Mouse (Mus musculus) intestine, embryonic 15.5 days (tissue): ENCODE data around the gene Akap13. TPM values are rescaled to one million over a fixed set of nuclear protein-coding genes. Genes with fewer than 3 reads are reported as not detected.

Experiments used
- ATAC-seq: fragments of 200-750 bp; cut with Nextera tagmentation; 2 replicates; pipeline ENCODE4 v1.8.0; 2017; ENCODE audit warnings: moderate TSS enrichment, moderate library complexity
- H3K27ac ChIP-seq: fragments of 300-500 bp; sonication (generic); 2 replicates; pipeline ENCODE4 v1.5.1; 2015; ENCODE audit warnings: mild to moderate bottlenecking, inconsistent platforms
- H3K27me3 ChIP-seq: fragments of 300-500 bp; sonication (generic); replicated peaks from 2 replicates; pipeline ENCODE4 v1.6.1; 2015; ENCODE audit warnings: inconsistent platforms
- H3K36me3 ChIP-seq: fragments of 300-500 bp; sonication (generic); 2 replicates; pipeline ENCODE4 v1.6.1; 2015; ENCODE audit warnings: inconsistent platforms
- H3K4me1 ChIP-seq: fragments of 300-500 bp; sonication (generic); replicated peaks from 2 replicates; pipeline ENCODE4 v1.6.1; 2015; ENCODE audit warnings: inconsistent platforms
- H3K4me2 ChIP-seq: fragments of 300-500 bp; sonication (generic); replicated peaks from 2 replicates; pipeline ENCODE4 v1.6.1; 2015; ENCODE audit warnings: mild to moderate bottlenecking, inconsistent platforms
- H3K4me3 ChIP-seq: fragments of 300-500 bp; sonication (generic); replicated peaks from 2 replicates; pipeline ENCODE4 v1.5.1; 2015; ENCODE audit warnings: inconsistent platforms
- H3K9ac ChIP-seq: fragments of 300-500 bp; sonication (generic); 2 replicates; pipeline ENCODE4 v1.6.1; 2015; ENCODE audit warnings: inconsistent platforms
- H3K9me3 ChIP-seq: fragments of 300-500 bp; sonication (generic); 2 replicates; pipeline ENCODE4 v1.6.1; 2016; ENCODE audit warnings: inconsistent platforms
- WGBS: fragments of 180-500 bp; shearing (Covaris S2); methylation state at CpG from one replicate; pipeline ENCODE4 v1.1.7; 2015; 5-methylcytosine and 5-hydroxymethylcytosine counted together
- polyA plus RNA-seq: library from polyadenylated mRNA; unstranded; fragments of >200 nt; fragmentation: Nextera tagmentation; extraction: Ambion mirVana; gene quantifications from 2 replicates; pipeline ENCODE4 v1.2.1, GENCODE M21; 2015

The Akap13 gene
- polyA plus RNA-seq, 1 experiment from 2014 or later: 31.2 TPM

- H3K4me3 ChIP-seq: no peak overlapping the region
- 40% methylated on average over 4 of the region's 4 CpGs for WGBS
- H3K9me3 ChIP-seq: no peaks in the 10 kb centered on the region
- no peak overlapping the region for H3K4me2 ChIP-seq
- H3K9ac ChIP-seq: no peak overlapping the region
- no peak; the same call in 1 of the 2 replicates for ATAC-seq
- H3K27ac ChIP-seq: no peak overlapping the region
- H3K27me3 ChIP-seq: no peaks in the 10 kb centered on the region
- no peaks in the 10 kb centered on the region for H3K36me3 ChIP-seq
- 0 out of 2 replicates have a peak, but pooled peaks cover 8% of the 10 kb centered on the region for H3K4me1 ChIP-seq
These were observed 70.5 kb downstream of the Akap13 start for GRCm38 (mm10) chr7:75525716-75526401.

DNA sequence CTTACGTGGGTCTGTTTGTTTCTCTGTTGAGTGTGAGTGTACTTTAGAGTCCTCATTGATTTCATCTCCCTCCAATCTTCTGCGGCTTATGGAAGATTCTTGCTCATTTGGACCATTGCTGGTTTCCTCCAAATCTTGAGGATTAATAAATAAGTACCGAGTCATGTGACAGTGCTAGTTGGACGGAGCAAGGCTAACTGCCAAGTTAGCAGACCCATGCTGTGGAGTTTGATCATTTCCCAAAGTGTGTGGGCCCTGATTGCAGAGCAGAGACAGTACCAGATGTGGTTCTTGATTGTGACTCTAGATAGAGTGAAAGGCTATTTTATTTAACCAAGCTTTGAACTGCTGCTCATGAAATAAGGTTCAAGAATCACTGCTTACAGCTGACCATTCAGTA, 73.4 kb downstream of the Akap13 start:
- Histone ChIP-seq H3K4me3 (no peak overlapping the region), H3K4me1 (0 out of 2 replicates have a peak, but pooled peaks cover 8% of the 10 kb centered on the region), H3K36me3 (no peaks in the 10 kb centered on the region), H3K9ac (no peak overlapping the region), H3K9me3 (no peaks in the 10 kb centered on the region), H3K4me2 (no peak overlapping the region), H3K27me3 (no peaks in the 10 kb centered on the region), H3K27ac (no peak overlapping the region)
- WGBS: 74% methylated on average over 4 of the region's 4 CpGs
- ATAC-seq: no peak

DNA sequence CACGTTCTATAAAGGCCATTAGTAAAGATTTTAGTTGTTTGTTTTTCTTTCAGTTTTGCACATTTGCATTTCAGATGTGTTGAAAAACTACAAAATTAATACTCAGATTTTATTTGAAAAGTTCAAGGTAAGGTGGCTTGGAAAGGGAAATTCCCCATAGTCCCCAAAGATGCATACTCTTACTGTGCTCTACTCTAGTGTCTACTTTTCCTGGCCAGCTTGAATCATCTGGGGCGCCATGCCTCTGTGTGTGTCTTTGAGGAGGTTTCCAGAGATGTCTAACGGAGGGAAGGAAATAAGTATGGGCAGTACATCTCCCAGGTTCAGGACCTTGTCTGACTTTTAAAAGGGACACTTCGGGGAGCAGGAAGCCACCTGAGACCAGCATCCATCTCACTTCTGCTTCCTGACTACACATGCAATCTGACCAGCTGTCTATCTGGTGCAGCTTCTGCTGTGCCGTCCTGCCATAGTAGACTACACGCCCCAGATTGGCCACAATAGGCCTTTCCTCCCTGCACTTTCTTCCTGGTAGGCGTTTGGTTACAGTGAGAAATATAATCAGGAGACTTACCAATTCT, 74.6 kb downstream of the Akap13 start:
- Histone ChIP-seq H3K9me3 (no peaks in the 10 kb centered on the region), H3K36me3 (no peaks in the 10 kb centered on the region), H3K4me2 (no peak overlapping the region), H3K9ac (no peak overlapping the region), H3K27me3 (no peaks in the 10 kb centered on the region), H3K27ac (no peak overlapping the region), H3K4me3 (no peak overlapping the region), H3K4me1 (0 out of 2 replicates have a peak, but pooled peaks cover 8% of the 10 kb centered on the region)
- WGBS: 79% methylated on average over 7 of the region's 7 CpGs
- no peak for ATAC-seq

- ATAC-seq: no peak
- no peak overlapping the region for H3K4me2 ChIP-seq
- no peak overlapping the region for H3K9ac ChIP-seq
- 0 out of 2 replicates have a peak, but pooled peaks cover 8% of the 10 kb centered on the region for H3K4me1 ChIP-seq
- no peaks in the 10 kb centered on the region for H3K27me3 ChIP-seq
- no peak overlapping the region for H3K27ac ChIP-seq
- H3K4me3 ChIP-seq: no peak overlapping the region
- H3K36me3 ChIP-seq: no peaks in the 10 kb centered on the region
- H3K9me3 ChIP-seq: no peaks in the 10 kb centered on the region
- WGBS: 89% methylated on average over 3 of the region's 3 CpGs
These were observed 75.3 kb downstream of the Akap13 start for GRCm38 (mm10) chr7:75530642-75531041.

DNA sequence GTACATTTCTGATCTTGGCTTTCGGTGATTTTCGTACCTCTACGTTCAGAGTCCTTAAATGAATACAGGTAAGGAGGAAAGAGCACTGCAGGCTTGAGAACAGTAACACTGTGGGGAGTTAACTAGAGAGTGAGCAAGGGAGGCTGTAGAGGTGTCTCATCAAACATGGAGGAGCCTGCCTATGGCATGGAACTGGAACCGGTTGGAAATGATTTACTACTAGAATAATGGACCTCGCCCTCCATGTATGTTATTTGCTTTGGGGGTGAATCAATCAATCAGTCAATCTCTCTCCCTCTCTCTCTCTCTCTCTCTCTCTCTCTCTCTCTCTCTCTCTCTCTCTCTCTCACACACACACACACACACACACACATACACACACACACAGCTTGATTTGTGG, 77.7 kb downstream of the Akap13 start:
- H3K4me2 ChIP-seq: no peak overlapping the region

GRCm38 (mm10) chr7:75536298-75536697, 81.0 kb downstream of the Akap13 start:
- H3K9ac ChIP-seq: no peak overlapping the region
- no peak for ATAC-seq
- no peaks in the 10 kb centered on the region for H3K36me3 ChIP-seq
- H3K27ac ChIP-seq: no peak overlapping the region
- H3K9me3 ChIP-seq: no peaks in the 10 kb centered on the region
- no peak overlapping the region for H3K4me2 ChIP-seq
- H3K27me3 ChIP-seq: no peaks in the 10 kb centered on the region
- 72% methylated on average over 5 of the region's 5 CpGs for WGBS
- H3K4me1 ChIP-seq: no peaks in the 10 kb centered on the region
- H3K4me3 ChIP-seq: no peak overlapping the region

More for the DNA sequence above, 77.7 kb downstream of the Akap13 start:
- WGBS: 84% methylated on average over 5 of the region's 5 CpGs
- Histone ChIP-seq H3K9me3 (no peaks in the 10 kb centered on the region), H3K27ac (no peak overlapping the region), H3K9ac (no peak overlapping the region), H3K4me1 (0 out of 2 replicates have a peak, but pooled peaks cover 4% of the 10 kb centered on the region), H3K27me3 (no peaks in the 10 kb centered on the region), H3K4me3 (no peak overlapping the region), H3K36me3 (no peaks in the 10 kb centered on the region)
- 0 out of 2 replicates have a peak, but pooled peaks have one; percentile 56 for ATAC-seq

DNA sequence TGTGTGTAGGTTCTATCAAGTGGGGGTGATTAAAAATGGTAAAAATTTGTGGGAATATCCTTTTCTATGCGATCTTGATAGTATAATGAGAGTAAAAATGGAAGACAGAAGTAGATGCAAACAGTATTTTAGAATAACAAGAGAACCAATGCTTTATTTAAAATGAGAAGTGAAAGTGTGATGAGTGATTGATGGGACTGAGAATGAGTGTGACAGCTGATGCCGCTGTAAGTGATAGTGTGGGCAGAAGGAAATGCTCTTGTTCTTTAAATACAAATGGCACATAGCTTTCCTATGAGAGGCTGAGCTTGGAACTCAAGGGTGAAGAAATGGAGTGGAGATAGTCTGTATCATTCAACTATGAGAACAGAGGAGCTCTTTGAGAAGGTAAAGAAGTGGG, 82.2 kb downstream of the Akap13 start:
- Histone ChIP-seq H3K9me3 (no peaks in the 10 kb centered on the region), H3K27me3 (no peaks in the 10 kb centered on the region), H3K36me3 (no peaks in the 10 kb centered on the region), H3K4me2 (no peak overlapping the region), H3K4me3 (no peak overlapping the region), H3K9ac (no peak overlapping the region), H3K4me1 (no peaks in the 10 kb centered on the region), H3K27ac (no peak overlapping the region)
- ATAC-seq: no peak
- WGBS: 89% methylated on average over 2 of the region's 2 CpGs

GRCm38 (mm10) chr7:75538513-75538912, 83.2 kb downstream of the Akap13 start:
- H3K4me1 ChIP-seq: no peaks in the 10 kb centered on the region
- H3K9ac ChIP-seq: no peak overlapping the region
- 88% methylated on average over 3 of the region's 3 CpGs for WGBS
- no peaks in the 10 kb centered on the region for H3K9me3 ChIP-seq
- no peak for ATAC-seq
- no peak overlapping the region for H3K4me3 ChIP-seq
- H3K27me3 ChIP-seq: no peaks in the 10 kb centered on the region
- H3K4me2 ChIP-seq: no peak overlapping the region
- H3K27ac ChIP-seq: no peak overlapping the region
- no peaks in the 10 kb centered on the region for H3K36me3 ChIP-seq

GRCm38 (mm10) chr7:75539168-75539567, 83.8 kb downstream of the Akap13 start:
- Histone ChIP-seq H3K4me2 (no peak overlapping the region), H3K27me3 (no peaks in the 10 kb centered on the region), H3K36me3 (no peaks in the 10 kb centered on the region), H3K4me1 (no peaks in the 10 kb centered on the region), H3K9ac (no peak overlapping the region), H3K9me3 (no peaks in the 10 kb centered on the region), H3K4me3 (no peak overlapping the region), H3K27ac (no peak overlapping the region)
- 78% methylated on average over 3 of the region's 3 CpGs for WGBS
- ATAC-seq: no peak

- Histone ChIP-seq H3K9ac (no peak overlapping the region), H3K27me3 (no peaks in the 10 kb centered on the region), H3K27ac (0 out of 2 replicates have a peak overlapping the region, but pooled peaks have one; percentile 27), H3K4me2 (no peak overlapping the region), H3K4me3 (no peak overlapping the region), H3K36me3 (no peaks in the 10 kb centered on the region), H3K9me3 (no peaks in the 10 kb centered on the region), H3K4me1 (no peaks in the 10 kb centered on the region)
- WGBS: 64% methylated on average over 3 of the region's 3 CpGs
- no peak for ATAC-seq
These were observed 94.5 kb downstream of the Akap13 start for GRCm38 (mm10) chr7:75549856-75550255.

DNA sequence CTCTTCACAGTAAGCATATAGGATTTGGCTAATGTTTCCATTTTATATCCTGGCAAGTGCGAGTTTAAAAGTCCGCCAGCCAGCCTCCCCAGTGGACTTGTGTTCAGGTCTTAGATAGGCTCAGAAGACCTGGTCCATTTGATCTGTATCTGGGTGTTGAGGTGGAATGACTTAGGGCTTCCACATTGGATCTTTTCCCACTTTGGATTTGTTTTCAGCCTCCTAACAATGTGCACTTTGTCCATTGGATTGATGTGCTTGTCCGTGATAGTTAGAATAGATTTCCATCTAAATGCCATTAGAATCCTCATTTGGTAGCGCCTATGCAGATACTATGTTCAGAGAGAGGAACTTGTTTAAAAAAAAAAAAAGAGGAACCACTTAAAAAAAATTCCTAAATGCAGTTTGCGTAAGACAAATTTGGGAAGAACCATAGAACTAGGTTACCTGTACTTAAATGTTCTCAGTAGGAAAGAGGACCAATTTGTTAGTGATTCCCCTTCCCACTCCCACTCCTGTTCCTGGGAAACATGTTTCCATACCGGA, 95.5 kb downstream of the Akap13 start:
- no peak overlapping the region for H3K4me3 ChIP-seq
- H3K4me2 ChIP-seq: no peak overlapping the region
- no peak for ATAC-seq
- no peak overlapping the region for H3K27ac ChIP-seq
- no peaks in the 10 kb centered on the region for H3K9me3 ChIP-seq
- H3K27me3 ChIP-seq: no peaks in the 10 kb centered on the region
- WGBS: 89% methylated on average over 6 of the region's 6 CpGs
- 0 out of 2 replicates have a peak, but pooled peaks cover 3% of the 10 kb centered on the region for H3K4me1 ChIP-seq
- no peak overlapping the region for H3K9ac ChIP-seq
- H3K36me3 ChIP-seq: no peaks in the 10 kb centered on the region

GRCm38 (mm10) chr7:75553002-75553666, 97.8 kb downstream of the Akap13 start:
- Histone ChIP-seq H3K27me3 (no peaks in the 10 kb centered on the region), H3K9ac (no peak overlapping the region), H3K4me3 (no peak overlapping the region), H3K4me2 (no peak overlapping the region), H3K9me3 (no peaks in the 10 kb centered on the region), H3K36me3 (no peaks in the 10 kb centered on the region), H3K27ac (no peak overlapping the region), H3K4me1 (peaks cover 6% of the 10 kb centered on the region)
- 44% methylated on average over 8 of the region's 8 CpGs for WGBS
- ATAC-seq: no peak
